Mouse (Mus musculus): ENCODE data around the gene Tmem233.

Gene Tmem233

DNA sequence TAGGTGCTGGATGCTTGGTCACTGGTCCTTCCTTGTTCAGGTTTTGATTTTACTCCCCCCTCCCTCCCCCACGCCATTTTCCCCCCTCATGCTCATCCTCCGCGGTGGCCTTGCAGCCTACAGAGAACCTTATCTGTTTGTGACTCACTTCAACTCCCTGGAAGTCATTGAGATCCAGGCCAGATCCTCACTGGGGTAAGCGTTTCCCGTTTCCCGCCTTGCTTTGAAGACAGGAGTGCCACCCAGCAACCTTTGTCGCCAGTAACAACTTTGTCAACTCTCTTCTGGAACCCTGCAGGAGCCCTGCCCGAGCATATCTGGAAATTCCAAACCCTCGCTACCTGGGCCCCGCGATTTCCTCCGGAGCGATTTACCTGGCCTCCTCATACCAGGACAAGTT lies 85.7 kb downstream of the Tmem233 start:
- DNase-seq: no peak

DNA sequence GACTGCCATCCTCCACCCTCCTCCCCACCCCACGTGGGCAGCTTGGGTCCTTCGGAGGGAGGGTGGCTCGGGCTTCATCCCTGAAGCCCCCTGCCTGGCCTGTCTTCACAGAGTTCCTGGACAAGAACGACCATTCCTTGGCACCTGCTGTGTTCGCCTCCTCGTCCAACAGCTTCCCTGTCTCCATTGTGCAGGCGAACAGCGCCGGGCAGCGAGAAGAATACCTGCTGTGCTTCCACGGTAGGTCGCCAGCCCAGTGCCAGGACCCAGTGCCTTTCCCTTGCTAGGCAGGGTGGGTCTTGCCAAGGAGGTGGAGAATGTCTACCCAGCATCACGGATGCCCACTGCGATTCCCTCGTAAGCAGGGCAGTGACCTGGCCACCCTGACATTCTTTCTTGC lies 88.9 kb downstream of the Tmem233 start:
- DNase-seq: peak; percentile 19 to 26

DNA sequence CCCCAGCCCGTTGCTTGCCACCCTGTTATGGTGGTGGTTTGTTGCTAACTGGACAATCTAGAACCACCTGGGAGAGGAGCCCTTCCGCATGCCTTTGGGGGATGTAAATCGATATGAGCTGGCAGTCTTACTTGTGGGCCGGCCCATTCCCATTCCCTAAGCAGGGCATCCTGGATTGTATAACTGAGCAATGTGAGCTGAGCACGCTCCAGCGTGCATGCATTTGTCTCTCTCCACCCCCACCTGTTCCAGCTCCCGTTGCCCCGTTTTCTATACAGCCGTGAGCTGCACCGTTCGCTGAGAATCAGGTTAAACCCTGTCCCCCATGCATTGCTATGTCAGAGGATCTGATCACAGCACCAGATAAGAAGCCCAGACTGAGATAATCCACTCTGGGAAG lies 91.3 kb downstream of the Tmem233 start:
- DNase-seq: no peak
